Mouse (Mus musculus) ES-Bruce4 (cell line): Measurements from ENCODE around the gene Sat2. TPM values are rescaled to one million over a fixed set of nuclear protein-coding genes. Genes with fewer than 3 reads are reported as not detected.

Experiments used
- H3K27ac ChIP-seq: 2 replicates; pipeline ENCODE4 v1.5.1; 2012; ENCODE audit warnings: low read length, inconsistent platforms; ENCODE audit not compliant: insufficient read depth
- H3K27me3 ChIP-seq: 2 replicates; pipeline ENCODE4 v1.6.1; 2012; ENCODE audit warnings: mild to moderate bottlenecking, low read length, inconsistent platforms; ENCODE audit not compliant: control insufficient read depth, poor library complexity, insufficient read depth, severe bottlenecking
- H3K36me3 ChIP-seq: 2 replicates; pipeline ENCODE4 v1.6.1; 2012; ENCODE audit warnings: inconsistent platforms, mild to moderate bottlenecking, low read length, moderate library complexity; ENCODE audit not compliant: control insufficient read depth, poor library complexity, insufficient read depth, severe bottlenecking
- H3K4me1 ChIP-seq: one replicate; pipeline ENCODE4 v1.8.1; 2011; ENCODE audit warnings: low read length; ENCODE audit not compliant: control insufficient read depth, insufficient read depth
- H3K4me3 ChIP-seq: 2 replicates; pipeline ENCODE4 v1.5.1; 2011; ENCODE audit warnings: low read depth, mild to moderate bottlenecking, low read length
- H3K9ac ChIP-seq: 2 replicates; pipeline ENCODE4 v1.6.1; 2012; ENCODE audit warnings: low read depth, mild to moderate bottlenecking, inconsistent platforms; ENCODE audit not compliant: poor library complexity, severe bottlenecking
- H3K9me3 ChIP-seq: replicated peaks from 2 replicates; pipeline ENCODE4 v1.6.1; 2012; ENCODE audit warnings: mild to moderate bottlenecking, low read length, inconsistent platforms; ENCODE audit not compliant: control insufficient read depth, poor library complexity, insufficient read depth, severe bottlenecking
- CTCF ChIP-seq: IDR thresholded peaks from one replicate; pipeline ENCODE4 v1.8.1; 2011; ENCODE audit warnings: low read depth, low read length
- EP300 ChIP-seq: IDR thresholded peaks from 2 replicates; pipeline ENCODE4 v1.6.1; 2011; ENCODE audit warnings: low read depth, low read length; ENCODE audit not compliant: insufficient read depth
- POLR2A ChIP-seq: IDR thresholded peaks from one replicate; pipeline ENCODE4 v1.8.1; 2011; ENCODE audit warnings: low read length; ENCODE audit not compliant: insufficient read depth
- polyA plus RNA-seq: library from polyadenylated mRNA; stranded (reverse); fragments of >200 nt; gene quantifications from 2 replicates; pipeline ENCODE4 v1.2.4, GENCODE M21; 2011; ENCODE audit warnings: low read depth; ENCODE audit not compliant: missing spikeins, insufficient read depth, insufficient read length

The Sat2 gene
- polyA plus RNA-seq, 1 experiment, result 9.1 TPM

GRCm38 (mm10) chr11:69655264-69656064 lies 33.6 kb downstream of the Sat2 start, which contains the start of gene Sox15:
TSS of gene Sox15 (plus strand) at chr11:69655314.
- Histone ChIP-seq H3K4me1 (no peaks in the 10 kb centered on the region), H3K27ac (peak within 1 kb of the TSS; percentile 85), H3K4me3 (peak within 1 kb of the TSS; percentile 77), H3K9ac (peak within 1 kb of the TSS; percentile 77), H3K36me3 (peaks cover 26% of the 10 kb centered on the region), H3K27me3 (no peaks in the 10 kb centered on the region), H3K9me3 (no peaks in the 10 kb centered on the region)
- TF ChIP-seq CTCF (peak; percentile 70), POLR2A (peak; percentile 16), EP300 (0 out of 2 replicates have a peak, but pooled peaks have one; percentile 33)

- Histone ChIP-seq H3K9me3 (no peaks in the 10 kb centered on the region), H3K27me3 (no peaks in the 10 kb centered on the region), H3K4me1 (no peaks in the 10 kb centered on the region), H3K4me3 (peak overlapping the region; percentile 77), H3K27ac (peak overlapping the region; percentile 85), H3K36me3 (peaks cover 20% of the 10 kb centered on the region), H3K9ac (peak overlapping the region; percentile 77)
- TF ChIP-seq POLR2A (no peak), EP300 (peak; percentile 93)
Observed at GRCm38 (mm10) chr11:69656065-69656455, 34.2 kb downstream of the Sat2 start.

- H3K27me3 ChIP-seq, result no peaks in the 10 kb centered on the region
- peak overlapping the region; percentile 85 for H3K27ac ChIP-seq
- H3K4me3 ChIP-seq, result peak overlapping the region; percentile 77
- no peaks in the 10 kb centered on the region for H3K4me1 ChIP-seq
- no peaks in the 10 kb centered on the region for H3K9me3 ChIP-seq
- peak overlapping the region; percentile 77 for H3K9ac ChIP-seq
- TF ChIP-seq EP300 (no peak), CTCF (peak; percentile 62)
- H3K36me3 ChIP-seq, result peaks cover 13% of the 10 kb centered on the region
Observed at GRCm38 (mm10) chr11:69656617-69657461, 35.0 kb downstream of the Sat2 start.

GRCm38 (mm10) chr11:69657462-69657881 lies 35.6 kb downstream of the Sat2 start:
- TF ChIP-seq CTCF (no peak), POLR2A (no peak), EP300 (no peak)
- peak overlapping the region; percentile 60 for H3K27ac ChIP-seq
- peak overlapping the region; percentile 77; the same call in 1 of the 2 replicates for H3K9ac ChIP-seq
- no peaks in the 10 kb centered on the region for H3K4me1 ChIP-seq
- peaks cover 7% of the 10 kb centered on the region for H3K36me3 ChIP-seq
- H3K4me3 ChIP-seq, result peak overlapping the region; percentile 43
- no peaks in the 10 kb centered on the region for H3K27me3 ChIP-seq
- H3K9me3 ChIP-seq, result no peaks in the 10 kb centered on the region

- Histone ChIP-seq H3K27ac (peak overlapping the region; percentile 95), H3K36me3 (peaks cover 8% of the 10 kb centered on the region)
Observed at GRCm38 (mm10) chr11:69661221-69661881, 39.5 kb downstream of the Sat2 start.

More at GRCm38 (mm10) chr11:69661221-69661881, 39.5 kb downstream of the Sat2 start:
- no peaks in the 10 kb centered on the region for H3K27me3 ChIP-seq
- no peaks in the 10 kb centered on the region for H3K4me1 ChIP-seq
- H3K9me3 ChIP-seq, result no peaks in the 10 kb centered on the region; the same call in 1 of the 2 replicates
- H3K9ac ChIP-seq, result peak overlapping the region; percentile 75
- TF ChIP-seq CTCF (no peak), POLR2A (no peak), EP300 (no peak)
- H3K4me3 ChIP-seq, result peak overlapping the region; percentile 94
